Mouse (Mus musculus): Measurements from ENCODE around the gene Zfyve1. TPM values are rescaled to one million over a fixed set of nuclear protein-coding genes. Genes with fewer than 3 reads are reported as not detected.

The Zfyve1 gene
- total RNA-seq, 2 experiments from 2014 or later: 38.2 to 40.4 TPM

Other genes with a start within 250 kb of the Zfyve1 start
- gene Dpf3, start 109.5 kb downstream of the Zfyve1 start, total RNA-seq (2021): 1 to 10 TPM; 6.7 to 7.5 TPM
- gene Dcaf4, start 76.8 kb downstream of the Zfyve1 start, total RNA-seq (2021): 10 to 100 TPM; 25.8 to 28.9 TPM
- gene Rbm25, start 34.0 kb upstream of the Zfyve1 start, total RNA-seq (2021): 100 to 1,000 TPM; 114 to 119 TPM
- 10 to 100 TPM; 61.9 to 63.5 TPM for gene Psen1, start 90.9 kb upstream of the Zfyve1 start, total RNA-seq (2021)
- 10 to 100 TPM; 14.4 TPM for gene Papln, start 166.4 kb upstream of the Zfyve1 start, total RNA-seq (2021)